Mouse (Mus musculus) neural tube, embryonic 11.5 days (tissue): ENCODE results near the gene Micu1. TPM values are rescaled to one million over a fixed set of nuclear protein-coding genes. Genes with fewer than 3 reads are reported as not detected.

Source experiments
- ATAC-seq: fragments of 200-750 bp; cut with Nextera tagmentation; 2 replicates; pipeline ENCODE4 v1.8.0; 2017; ENCODE audit warnings: moderate number of reproducible peaks, mild to moderate bottlenecking, moderate TSS enrichment, moderate library complexity; ENCODE audit not compliant: insufficient read depth, low FRiP score, low TSS enrichment
- DNase-seq: peaks from one replicate; pipeline ENCODE4 v3.0.0-alpha.2; 2015; ENCODE audit warnings: low spot score
- H3K27ac ChIP-seq: fragments of 300-500 bp; sonication (generic); 2 replicates; pipeline ENCODE4 v1.5.1; 2014; ENCODE audit warnings: low read depth, mild to moderate bottlenecking, low read length
- H3K27me3 ChIP-seq: fragments of 300-500 bp; sonication (generic); 2 replicates; pipeline ENCODE4 v1.6.1; 2014; ENCODE audit warnings: mild to moderate bottlenecking, low read length, mixed read lengths; ENCODE audit not compliant: control insufficient read depth, insufficient read depth
- H3K36me3 ChIP-seq: fragments of 300-500 bp; sonication (generic); 2 replicates; pipeline ENCODE4 v1.6.1; 2014; ENCODE audit warnings: mild to moderate bottlenecking, low read length, moderate library complexity, mixed read lengths; ENCODE audit not compliant: control insufficient read depth, insufficient read depth
- H3K4me1 ChIP-seq: fragments of 300-500 bp; sonication (generic); 2 replicates; pipeline ENCODE4 v1.6.1; 2014; ENCODE audit warnings: low read length, mixed read lengths; ENCODE audit not compliant: control insufficient read depth, insufficient read depth
- H3K4me2 ChIP-seq: fragments of 300-500 bp; sonication (generic); 2 replicates; pipeline ENCODE4 v1.6.1; 2014; ENCODE audit warnings: low read depth, mild to moderate bottlenecking, moderate library complexity
- H3K4me3 ChIP-seq: fragments of 300-500 bp; sonication (generic); 2 replicates; pipeline ENCODE4 v1.5.1; 2014; ENCODE audit warnings: low read depth, low read length
- H3K9ac ChIP-seq: fragments of 300-500 bp; sonication (generic); 2 replicates; pipeline ENCODE4 v1.6.1; 2014; ENCODE audit warnings: mild to moderate bottlenecking, low read length
- H3K9me3 ChIP-seq: fragments of 300-500 bp; sonication (generic); 2 replicates; pipeline ENCODE4 v1.6.1; 2016; ENCODE audit warnings: low read length; ENCODE audit not compliant: control insufficient read depth
- WGBS: fragments of 180-500 bp; shearing (Covaris S2); extraction: QIAGEN DNeasy Blood & Tissue Kit; methylation state at CpG from one replicate; pipeline ENCODE4 v1.1.7; 2014; 5-methylcytosine and 5-hydroxymethylcytosine counted together
- polyA plus RNA-seq: library from polyadenylated mRNA; unstranded; fragments of >200 nt; fragmentation: Nextera tagmentation; extraction: Ambion mirVana; gene quantifications from 2 replicates; pipeline ENCODE4 v1.2.1, GENCODE M21; 2014

The Micu1 gene
- polyA plus RNA-seq, 1 experiment from 2014 or later, result 68.0 TPM

DNA sequence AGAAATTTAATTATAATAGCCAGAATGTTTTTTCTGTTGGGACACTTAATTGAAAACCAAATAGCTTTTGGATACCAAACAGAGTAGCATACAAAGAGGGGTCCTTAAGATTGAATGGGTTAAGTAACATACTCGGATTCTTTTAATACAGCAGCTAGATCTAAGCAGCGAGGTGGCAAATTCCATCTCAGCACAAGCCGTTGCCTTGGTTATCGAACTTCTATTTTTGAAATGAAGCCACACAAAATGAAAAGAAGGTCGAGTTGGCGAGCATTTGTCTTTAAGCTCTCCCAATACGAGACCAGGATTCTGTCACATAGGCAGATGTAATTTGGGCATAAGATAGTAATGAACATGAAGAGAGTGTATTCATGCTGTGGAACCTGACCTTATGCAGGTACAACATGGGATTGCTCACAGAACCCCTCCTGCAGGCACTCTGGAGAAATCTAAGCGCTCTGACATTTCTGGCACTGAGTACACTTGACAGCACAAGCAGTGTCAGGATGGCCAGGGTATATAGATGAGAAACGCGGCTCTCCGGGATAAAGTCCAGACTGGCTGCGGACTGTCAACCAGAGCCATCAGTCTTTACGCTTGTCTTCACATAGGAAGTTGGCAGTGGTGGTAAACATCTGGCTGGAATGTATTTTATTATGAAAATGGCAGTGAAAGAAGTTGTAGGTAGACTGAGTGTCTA, 71.3 kb downstream of the Micu1 start:
- DNase-seq, result no peak
- Histone ChIP-seq H3K9ac (no peak overlapping the region), H3K4me2 (no peak overlapping the region), H3K27ac (no peak overlapping the region), H3K4me1 (no peaks in the 10 kb centered on the region), H3K4me3 (no peak overlapping the region), H3K27me3 (no peaks in the 10 kb centered on the region), H3K36me3 (no peaks in the 10 kb centered on the region), H3K9me3 (no peaks in the 10 kb centered on the region)
- WGBS, result 80% methylated on average over 13 of the region's 13 CpGs
- no peak for ATAC-seq

DNA sequence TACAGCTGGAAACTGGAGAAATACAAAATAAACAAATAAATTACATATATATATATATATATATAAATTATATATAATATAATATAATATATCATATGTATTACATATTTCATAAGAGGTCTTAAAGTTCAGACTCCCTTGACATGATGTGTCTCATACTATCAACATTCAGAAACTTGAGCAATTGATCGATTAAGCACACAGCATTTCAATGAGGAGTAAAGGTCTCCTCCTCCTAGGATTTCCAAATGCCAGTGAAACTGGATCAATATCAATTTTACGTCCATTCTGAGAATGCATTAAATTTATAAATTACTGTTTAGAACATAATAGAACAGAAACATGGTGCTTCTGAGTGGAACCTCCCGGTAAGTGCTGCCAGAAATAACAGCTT, 71.9 kb downstream of the Micu1 start:
- no peak for ATAC-seq
- Histone ChIP-seq H3K4me1 (no peaks in the 10 kb centered on the region), H3K27ac (no peak overlapping the region), H3K27me3 (no peaks in the 10 kb centered on the region), H3K9me3 (no peaks in the 10 kb centered on the region), H3K36me3 (no peaks in the 10 kb centered on the region), H3K9ac (no peak overlapping the region), H3K4me3 (no peak overlapping the region), H3K4me2 (no peak overlapping the region)
- WGBS, result 88% methylated on average over 3 of the region's 3 CpGs
- no peak for DNase-seq

DNA sequence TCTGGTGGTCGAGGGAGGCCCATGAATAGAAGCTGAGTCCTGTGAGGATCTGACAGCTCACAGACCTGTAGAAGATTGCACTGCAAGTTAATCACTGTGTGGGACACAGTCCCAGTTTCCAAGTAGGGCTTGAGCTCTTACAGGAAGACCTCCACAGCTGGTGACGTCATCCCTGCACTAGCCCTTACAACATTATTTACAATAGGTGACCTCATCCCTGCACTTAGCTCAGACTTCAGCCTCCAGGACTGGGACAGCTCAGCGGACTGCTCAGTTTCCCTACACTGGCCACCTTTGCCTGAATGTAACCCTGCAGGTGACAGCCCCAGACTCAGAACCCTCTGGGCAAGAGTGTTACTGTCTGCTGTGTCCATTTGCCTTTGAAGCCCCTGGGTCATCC, 75.0 kb downstream of the Micu1 start:
- 77% methylated on average over 3 of the region's 3 CpGs for WGBS
- H3K4me2 ChIP-seq, result no peak overlapping the region

DNA sequence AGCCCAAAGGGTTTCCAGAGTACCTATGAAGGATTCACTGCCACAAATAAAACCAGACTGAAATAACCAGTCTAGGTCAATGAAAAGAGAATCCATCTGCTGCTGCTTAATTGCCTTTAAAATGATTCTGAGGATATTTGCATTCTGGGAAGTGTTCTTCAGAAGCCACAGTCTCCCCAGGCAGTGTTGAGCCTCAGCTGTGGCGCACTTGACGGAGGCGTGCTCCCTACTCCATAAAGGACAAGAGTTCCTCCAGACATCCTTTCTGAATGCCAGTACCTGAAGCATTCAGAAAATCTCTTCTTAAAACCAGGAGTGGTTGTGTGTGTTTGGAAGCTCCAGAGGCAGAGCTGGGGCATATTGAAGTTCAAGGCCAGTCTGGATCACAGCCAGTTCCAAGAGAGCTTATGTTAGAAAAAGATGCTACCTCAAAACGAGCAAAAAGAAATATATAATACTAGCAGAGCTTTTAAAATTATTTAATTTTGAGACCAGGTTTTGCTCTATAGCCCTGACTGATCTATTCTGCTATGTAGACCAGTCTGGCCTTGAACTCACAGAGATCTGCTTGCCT, 75.9 kb downstream of the Micu1 start:
- DNase-seq (no peak), ATAC-seq (no peak)
- H3K27ac ChIP-seq, result no peak overlapping the region

More for the DNA sequence above, 75.0 kb downstream of the Micu1 start:
- H3K36me3 ChIP-seq, result no peaks in the 10 kb centered on the region
- ATAC-seq, result no peak
- H3K27ac ChIP-seq, result no peak overlapping the region
- no peaks in the 10 kb centered on the region for H3K27me3 ChIP-seq
- H3K4me1 ChIP-seq, result no peaks in the 10 kb centered on the region
- no peak for DNase-seq
- H3K9ac ChIP-seq, result no peak overlapping the region
- H3K9me3 ChIP-seq, result no peaks in the 10 kb centered on the region
- no peak overlapping the region for H3K4me3 ChIP-seq

DNA sequence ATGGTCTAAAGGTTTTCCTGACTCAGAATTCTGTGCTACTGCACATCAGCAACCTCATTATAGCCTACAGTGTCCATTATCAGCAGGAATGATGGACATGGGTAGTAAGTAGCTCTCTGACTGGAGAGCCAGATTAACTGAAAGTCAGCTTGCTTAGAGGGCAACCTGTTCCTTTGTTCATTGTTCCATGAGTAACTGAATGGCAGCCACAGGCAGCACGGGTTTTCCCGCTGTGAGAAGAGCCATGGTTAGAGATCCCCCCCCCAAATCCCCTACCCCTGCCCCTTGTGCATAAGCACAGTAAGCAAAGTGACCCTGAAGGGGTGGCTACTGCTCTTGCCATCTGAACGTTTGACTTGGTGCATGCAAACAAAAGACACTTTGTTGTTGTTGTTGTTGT, 78.4 kb downstream of the Micu1 start:
- Histone ChIP-seq H3K4me2 (no peak overlapping the region), H3K9ac (no peak overlapping the region), H3K4me1 (no peaks in the 10 kb centered on the region), H3K4me3 (no peak overlapping the region), H3K9me3 (no peaks in the 10 kb centered on the region), H3K27ac (no peak overlapping the region), H3K27me3 (no peaks in the 10 kb centered on the region), H3K36me3 (no peaks in the 10 kb centered on the region)
- 43% methylated on average over 3 of the region's 3 CpGs for WGBS
- ATAC-seq (no peak), DNase-seq (no peak)

More for the DNA sequence above, 75.9 kb downstream of the Micu1 start:
- no peaks in the 10 kb centered on the region for H3K36me3 ChIP-seq
- no peaks in the 10 kb centered on the region for H3K9me3 ChIP-seq
- no peak overlapping the region for H3K4me3 ChIP-seq
- H3K27me3 ChIP-seq, result no peaks in the 10 kb centered on the region
- H3K9ac ChIP-seq, result no peak overlapping the region
- WGBS, result 87% methylated on average over 4 of the region's 4 CpGs
- H3K4me2 ChIP-seq, result no peak overlapping the region
- no peaks in the 10 kb centered on the region for H3K4me1 ChIP-seq

DNA sequence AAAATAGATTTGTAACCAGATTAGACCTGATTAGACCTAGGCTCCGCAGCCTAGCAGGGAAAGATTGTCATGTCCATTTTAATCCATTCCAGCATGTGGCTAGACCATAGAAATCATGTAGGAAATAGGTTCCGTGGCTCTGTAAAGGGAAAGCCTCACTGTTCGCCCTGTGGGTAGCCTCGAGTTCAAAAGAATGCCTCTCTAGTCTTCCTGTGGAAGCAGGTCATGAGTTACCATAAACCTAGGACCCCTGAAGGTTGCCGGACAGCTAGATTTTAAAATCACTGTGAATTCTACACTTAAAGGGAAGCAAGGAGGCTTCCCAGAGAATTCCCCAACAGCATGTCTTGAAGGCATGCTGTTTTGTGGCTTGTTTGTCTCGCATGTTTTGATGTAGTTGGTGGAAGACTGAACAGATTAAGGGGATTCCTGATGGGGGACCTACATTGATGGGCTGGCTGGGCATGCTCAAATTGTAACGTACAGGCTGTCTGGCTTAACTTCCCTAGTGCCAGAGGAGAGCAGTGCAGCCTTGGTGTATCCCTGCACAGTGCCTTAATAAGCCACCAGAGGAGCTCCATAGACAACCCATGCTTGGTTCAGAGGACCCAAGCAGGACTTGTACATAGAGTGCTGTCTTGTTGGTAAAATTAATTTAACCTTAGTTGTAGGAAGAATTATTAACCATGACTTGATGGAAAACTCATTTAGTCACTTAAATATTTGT, 79.1 kb downstream of the Micu1 start:
- Histone ChIP-seq H3K4me3 (no peak overlapping the region), H3K27ac (no peak overlapping the region), H3K9ac (no peak overlapping the region), H3K4me2 (no peak overlapping the region), H3K9me3 (no peaks in the 10 kb centered on the region), H3K36me3 (no peaks in the 10 kb centered on the region), H3K4me1 (no peaks in the 10 kb centered on the region), H3K27me3 (no peaks in the 10 kb centered on the region)
- DNase-seq (no peak), ATAC-seq (no peak)
- 66% methylated on average over 7 of the region's 7 CpGs for WGBS

DNA sequence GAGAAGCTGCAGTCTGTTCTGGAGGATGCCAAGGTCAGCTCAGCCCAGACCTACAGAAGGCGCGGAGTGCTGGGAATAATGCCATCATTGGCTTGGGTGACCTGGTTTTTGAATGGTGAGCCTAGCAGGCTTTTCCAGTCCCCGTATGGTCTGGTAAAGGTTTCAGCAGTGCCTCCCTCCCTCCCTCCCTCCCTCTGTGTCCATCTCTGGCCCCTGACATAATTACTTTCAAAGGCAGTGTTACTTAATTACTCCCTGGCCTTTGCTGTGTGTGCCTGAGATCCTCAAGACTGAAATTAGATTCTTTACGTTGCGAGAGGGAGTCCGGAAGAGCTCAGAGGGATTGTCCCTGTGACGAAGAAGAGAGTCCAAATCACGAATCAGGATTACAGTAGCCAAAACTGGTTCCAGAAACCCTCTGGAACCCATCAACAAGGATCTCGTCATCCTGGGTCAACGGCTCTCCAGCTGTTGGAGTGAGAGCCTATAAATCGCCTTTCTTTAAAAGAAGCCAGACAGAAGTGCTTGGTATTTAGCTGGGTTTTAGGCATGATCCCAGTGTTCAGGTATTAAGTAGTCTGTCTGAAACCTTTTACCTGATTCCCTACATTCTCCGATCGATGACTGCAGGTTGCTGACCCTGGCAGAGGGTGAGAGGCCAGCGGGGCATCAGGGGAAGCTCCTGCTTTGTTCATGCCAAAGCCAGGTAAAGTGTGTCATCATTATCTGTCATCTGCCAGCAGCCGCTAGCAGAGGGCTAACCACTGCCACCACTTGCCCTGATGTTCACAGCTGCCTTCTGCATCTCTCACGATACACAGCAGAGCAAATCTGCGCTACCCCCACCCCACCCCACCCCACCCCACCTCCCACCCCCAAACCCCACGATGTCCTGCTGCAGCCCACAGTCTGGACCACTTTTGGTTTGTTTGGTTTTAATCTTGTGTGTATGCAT, 82.7 kb downstream of the Micu1 start:
- Histone ChIP-seq H3K4me2 (no peak overlapping the region), H3K27ac (no peak overlapping the region), H3K9ac (no peak overlapping the region), H3K27me3 (no peaks in the 10 kb centered on the region), H3K4me3 (no peak overlapping the region), H3K9me3 (no peaks in the 10 kb centered on the region), H3K4me1 (no peaks in the 10 kb centered on the region), H3K36me3 (no peaks in the 10 kb centered on the region)
- 71% methylated on average over 18 of the region's 18 CpGs for WGBS
- no peak for ATAC-seq
- no peak for DNase-seq

DNA sequence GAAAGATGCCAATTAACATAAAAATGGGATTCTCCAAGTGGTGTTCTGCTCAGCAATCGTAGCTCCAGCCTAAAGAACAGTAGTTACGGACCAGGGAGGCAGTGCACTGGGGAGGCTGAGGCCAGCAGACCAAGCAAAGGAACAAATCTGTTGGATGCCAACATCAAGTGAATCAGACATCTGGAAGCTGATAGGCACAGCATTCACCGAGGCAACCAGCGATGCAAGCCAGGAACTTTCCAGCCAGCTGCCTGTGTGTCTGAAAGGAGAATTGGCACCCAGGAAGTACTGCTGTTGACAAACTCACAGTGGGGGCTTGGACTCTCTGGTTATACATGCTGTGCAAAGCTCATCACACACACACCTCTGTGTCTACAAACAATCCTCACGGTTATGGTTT, 84.0 kb downstream of the Micu1 start:
- DNase-seq (no peak), ATAC-seq (no peak)
- H3K9ac ChIP-seq, result no peak overlapping the region
- no peak overlapping the region for H3K4me2 ChIP-seq
- H3K9me3 ChIP-seq, result no peaks in the 10 kb centered on the region
- no peak overlapping the region for H3K27ac ChIP-seq
- no peaks in the 10 kb centered on the region for H3K4me1 ChIP-seq
- H3K27me3 ChIP-seq, result no peaks in the 10 kb centered on the region
- 71% methylated on average over 5 of the region's 5 CpGs for WGBS
- no peaks in the 10 kb centered on the region for H3K36me3 ChIP-seq
- H3K4me3 ChIP-seq, result no peak overlapping the region
